ENCODE assay signal across 16 mouse cellular contexts in genomic region chr11:121552846-121553457, GRCm38 (mm10). TPM values are rescaled to one million over a fixed set of nuclear protein-coding genes. Genes with fewer than 3 reads are reported as not detected.
A peak's percentile ranks its signal among the peaks of the same experiment; 100 is the strongest.
DNase-seq lines count a peak whose midpoint lies in the region; ATAC-seq and TF ChIP-seq lines count a peak whose summit lies in the region.
"Had no signal": no experiment of that assay in that cellular context is flagged by ENCODE, and none has a peak within 500 bp of the region (broad histone marks: within the 10 kb centered on the region; RNA-seq: fewer than 3 reads in every experiment).

No protein-coding gene starts in this region.

- no peak overlapping the region for H3K4me3 ChIP-seq in kidney, embryonic 15.5 days (replicated peaks)
- H3K4me3 ChIP-seq in CH12.LX (replicated peaks in 1 of 3; ENCODE audit: low read depth in 2 of 3, low read length in 2 of 3, poor library complexity in 1 of 3): no peak overlapping the region
- H3K4me3 ChIP-seq in forebrain, embryonic 11.5 days (ENCODE audit: low read depth, low read length): no peak overlapping the region
- H3K4me3 ChIP-seq: embryonic facial prominence, embryonic 15.5 days; forebrain, embryonic 15.5 days; heart, embryonic 12.5 days had no signal

- peaks cover 2% of the 10 kb centered on the region; the same call in 1 of the 2 replicates for H3K36me3 ChIP-seq in kidney, embryonic 15.5 days
- peaks cover 0 to 59% of the 10 kb centered on the region in 2 experiments for H3K36me3 ChIP-seq in CH12.LX (replicated peaks in 1 of 2; ENCODE audit: control insufficient read depth in 1 of 2, insufficient read depth in 1 of 2, low read length in 1 of 2)
- H3K36me3 ChIP-seq in forebrain, embryonic 11.5 days (ENCODE audit: control insufficient read depth, insufficient read depth, low read length): no peaks in the 10 kb centered on the region
- H3K36me3 ChIP-seq: embryonic facial prominence, embryonic 15.5 days; forebrain, embryonic 15.5 days had no signal

- in situ Hi-C loops in CH12.LX (cut with MboI; ENCODE audit: low pct_ligation_motif_present, low pct_unique_long_range_greater_than_20kb, low sequenced_read_pairs): no loop called here

- H3K79me2 ChIP-seq in CH12.LX (replicated peaks; ENCODE audit: control insufficient read depth, extremely low read depth, insufficient read depth, poor library complexity, severe bottlenecking): no peaks in the 10 kb centered on the region

- dilution Hi-C loops in CH12.LX (cut with MboI; ENCODE audit: extremely low pct_ligation_motif_present, extremely low pct_unique_long_range_greater_than_20kb, low sequenced_read_pairs): no loop called here

- ATAC-seq in kidney, embryonic 15.5 days (replicated peaks; ENCODE audit: low FRiP score): no peak
- no peak for ATAC-seq in forebrain, embryonic 11.5 days (replicated peaks; ENCODE audit: low FRiP score)
- ATAC-seq: forebrain, embryonic 15.5 days had no signal

- no peak for TF ChIP-seq POLR2A in CH12.LX (IDR thresholded peaks at IDR 0.05; ENCODE audit: low read depth, low read length)

- H3K9ac ChIP-seq in kidney, embryonic 15.5 days: no peak overlapping the region
- H3K9ac ChIP-seq in CH12.LX (ENCODE audit: insufficient read depth, low read depth): no peak overlapping the region
- no peak overlapping the region for H3K9ac ChIP-seq in forebrain, embryonic 11.5 days (ENCODE audit: low read length)
- H3K9ac ChIP-seq: embryonic facial prominence, embryonic 15.5 days; forebrain, embryonic 15.5 days; heart, embryonic 12.5 days had no signal

- peaks cover 42% of the 10 kb centered on the region for H3K4me1 ChIP-seq in kidney, embryonic 15.5 days
- H3K4me1 ChIP-seq in CH12.LX (ENCODE audit: control insufficient read depth in 1 of 2, insufficient read depth in 2 of 2): peaks cover 2 to 52% of the 10 kb centered on the region in 2 experiments
- peaks cover 16% of the 10 kb centered on the region for H3K4me1 ChIP-seq in forebrain, embryonic 11.5 days (replicated peaks; ENCODE audit: control insufficient read depth, insufficient read depth, low read length)

- TF ChIP-seq EP300 in CH12.LX (IDR thresholded peaks at IDR 0.05; ENCODE audit: low read length): no peak

- 84% methylated on average over 7 of the region's 7 CpGs for WGBS in kidney, embryonic 15.5 days
- WGBS in forebrain, embryonic 11.5 days: 94% methylated on average over 7 of the region's 7 CpGs

- no peak for TF ChIP-seq RAD21 in CH12.LX (IDR thresholded peaks at IDR 0.05; ENCODE audit: low read depth, low read length)

- peak overlapping the region; percentile 72 for H3K27ac ChIP-seq in kidney, embryonic 15.5 days
- no peak overlapping the region for H3K27ac ChIP-seq in CH12.LX (ENCODE audit: insufficient read depth, low read depth)
- no peak overlapping the region for H3K27ac ChIP-seq in forebrain, embryonic 11.5 days (ENCODE audit: low read depth, low read length)
- H3K27ac ChIP-seq: forebrain, embryonic 15.5 days; hindbrain, postnatal 0 days had no signal

- no peak overlapping the region for H3K4me2 ChIP-seq in kidney, embryonic 15.5 days
- no peak overlapping the region for H3K4me2 ChIP-seq in CH12.LX (ENCODE audit: insufficient read depth, low read depth, poor library complexity, severe bottlenecking)
- H3K4me2 ChIP-seq in forebrain, embryonic 11.5 days (ENCODE audit: low read depth, low read length, severe bottlenecking): no peak overlapping the region
- H3K4me2 ChIP-seq: embryonic facial prominence, embryonic 15.5 days; forebrain, embryonic 15.5 days; heart, embryonic 12.5 days had no signal

- no peak for TF ChIP-seq CTCF in CH12.LX (conservative IDR thresholded peaks at IDR 0.05 in 1 of 2, IDR thresholded peaks at IDR 0.05 in 1 of 2; ENCODE audit: low read depth in 2 of 2, low read length in 2 of 2)

- peak; percentile 65 to 78 for DNase-seq in cerebellum, postnatal 10 days
- DNase-seq in cerebellum, adult 9-10 months: no peak
- no peak for DNase-seq in kidney, adult 11 months
- DNase-seq in CH12.LX (ENCODE audit: extremely low read depth) (no peak), adipocyte (ENCODE audit: low spot score) (no peak)
- peak; percentile 22 for DNase-seq in kidney, postnatal 14 days
- no peak for DNase-seq in forebrain, embryonic 11.5 days (ENCODE audit: low spot score)
- DNase-seq: cerebellum, adult 11-12 months; layer of hippocampus, postnatal 36 days; lung, adult 2 months had no signal

- no peaks in the 10 kb centered on the region for H3K9me3 ChIP-seq in kidney, embryonic 15.5 days (replicated peaks)
- no peaks in the 10 kb centered on the region for H3K9me3 ChIP-seq in CH12.LX (replicated peaks; ENCODE audit: low read length)
- H3K9me3 ChIP-seq in forebrain, embryonic 11.5 days (ENCODE audit: control insufficient read depth, low read length): no peaks in the 10 kb centered on the region
- H3K9me3 ChIP-seq: embryonic facial prominence, embryonic 15.5 days; forebrain, embryonic 15.5 days had no signal

- no peaks in the 10 kb centered on the region for H3K27me3 ChIP-seq in kidney, embryonic 15.5 days
- no peaks in the 10 kb centered on the region for H3K27me3 ChIP-seq in CH12.LX (replicated peaks)
- no peaks in the 10 kb centered on the region for H3K27me3 ChIP-seq in forebrain, embryonic 11.5 days (ENCODE audit: control insufficient read depth, insufficient read depth, low read length)
- H3K27me3 ChIP-seq: embryonic facial prominence, embryonic 15.5 days; forebrain, embryonic 15.5 days; heart, embryonic 12.5 days had no signal

TF ChIP-seq in CH12.LX, 34 proteins besides CTCF, POLR2A, EP300 and RAD21:
- 0 out of 2 replicates have a peak, but pooled peaks have one; percentile 13 for TF ChIP-seq JUND (conservative IDR thresholded peaks at IDR 0.05; ENCODE audit: low read depth, low read length)
- 0 out of 2 replicates have a peak, but pooled peaks have one; percentile 53 for TF ChIP-seq MAFK (IDR thresholded peaks at IDR 0.05; ENCODE audit: insufficient replicate concordance, low read length)
- no peak for TF ChIP-seq ETS1 (conservative IDR thresholded peaks at IDR 0.05; ENCODE audit: low read depth, low read length)
- no peak for TF ChIP-seq USF2 (conservative IDR thresholded peaks at IDR 0.05; ENCODE audit: low read depth, low read length)
- no peak for TF ChIP-seq BHLHE40 (IDR thresholded peaks at IDR 0.05; ENCODE audit: low read depth, low read length)

RNA-seq across cellular contexts. Expression of gene Zfp750, which starts 33.8 kb away (rescaled TPM):
- polyA plus RNA-seq in kidney, embryonic 15.5 days (2015; fragmentation: Nextera tagmentation; extraction: Ambion mirVana): 0.67 and 0.77 TPM in 2 replicates
- total RNA-seq in CH12.LX (2012; rRNA removed): 0.34 and 0.38 TPM in 2 replicates
- 0.11 and 0.14 TPM in 2 replicates for total RNA-seq in CH12.LX (2014; rRNA removed)
- polyA plus RNA-seq in CH12.LX (2012; ENCODE audit: insufficient read length, low read depth): 0.33 and 0.54 TPM in 2 replicates
- 0.48 and 0.56 TPM in 2 replicates for polyA plus RNA-seq in forebrain, embryonic 11.5 days (2014; fragmentation: Nextera tagmentation; extraction: Ambion mirVana)
- total RNA-seq: megakaryocyte progenitor cell, adult 5-6 weeks had no signal

Comparison
In these comparisons a context has a peak if more than half of its experiments do, and no peak if none do; other contexts are left out.
1. DNase-seq: peak in cerebellum, postnatal 10 days (2 of 2) and kidney, postnatal 14 days (single experiment); none in cerebellum, adult 9-10 months (single experiment), kidney, adult 11 months (single experiment), CH12.LX (single experiment), forebrain, embryonic 11.5 days (single experiment) and adipocyte (single experiment).